Mouse (Mus musculus): Measurements from ENCODE around the gene Uncx. TPM values are rescaled to one million over a fixed set of nuclear protein-coding genes. Genes with fewer than 3 reads are reported as not detected.

Gene Uncx
- total and polyA plus RNA-seq, 3 experiments: not detected

DNA sequence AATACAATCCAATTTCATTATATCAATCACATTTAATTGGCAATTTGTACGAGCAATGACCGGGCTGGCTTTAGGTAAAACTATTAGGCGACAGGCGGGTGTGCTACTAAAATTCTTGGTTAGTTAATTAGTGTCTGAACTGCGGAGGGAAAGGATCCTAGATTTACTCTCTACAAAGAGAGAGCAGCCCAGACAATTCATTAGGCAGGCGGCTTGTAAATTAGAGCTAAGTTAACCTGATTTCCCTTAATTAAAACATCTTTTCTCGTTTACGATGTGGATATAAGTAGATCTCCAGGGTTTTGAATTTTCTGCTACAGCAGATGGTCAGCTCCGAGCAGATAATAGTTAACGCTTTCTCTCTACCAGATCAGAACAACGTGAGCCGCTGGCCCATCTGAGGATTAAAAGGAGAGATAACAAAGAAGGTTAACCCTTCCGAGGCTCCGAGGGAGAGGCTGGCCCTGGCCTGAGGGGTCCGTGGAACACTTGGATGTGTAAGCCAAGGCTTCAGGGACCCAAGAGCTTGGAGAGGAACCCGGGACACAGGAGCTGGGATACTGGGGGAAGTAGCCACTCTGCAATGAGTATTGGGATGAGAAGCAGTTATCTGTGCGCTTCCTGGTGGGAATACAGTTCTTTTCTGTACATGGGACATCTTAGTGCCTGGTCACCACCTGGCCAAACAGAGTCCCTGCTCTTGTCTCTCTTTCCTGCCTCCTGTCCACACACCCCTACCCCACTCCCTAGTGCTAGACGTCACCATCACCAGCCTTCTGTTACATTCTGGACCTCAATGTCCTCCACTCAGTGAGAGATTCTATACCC lies 6.2 kb upstream of the Uncx start:
- TF ChIP-seq POLR2A (IDR thresholded peaks at IDR 0.05; ENCODE audit: insufficient read depth, low read depth, low read length) (no peak), CTCF (IDR thresholded peaks at IDR 0.05) (no peak), EP300 (IDR thresholded peaks at IDR 0.05; ENCODE audit: insufficient read depth, low read depth, low read length) (no peak)
- intact Hi-C loops (cut with DNase I): loop anchor here (1.0 to 2.0 kb wide), 2 partner anchors 131 to 214 kb away; no protein-coding TSS in a partner anchor
- Histone ChIP-seq H3K27ac (no peak overlapping the region), H3K36me3 (ENCODE audit: control insufficient read depth, insufficient read depth, low read length) (no peaks in the 10 kb centered on the region), H3K4me1 (ENCODE audit: control insufficient read depth, insufficient read depth, low read length) (no peaks in the 10 kb centered on the region), H3K4me3 (no peak overlapping the region), H3K27me3 (ENCODE audit: control insufficient read depth, insufficient read depth, low read length) (peaks cover 29% of the 10 kb centered on the region), H3K79me2 (replicated peaks; ENCODE audit: control insufficient read depth, insufficient read depth, low read length) (no peaks in the 10 kb centered on the region), H3K9ac (ENCODE audit: low read depth, low read length) (no peak overlapping the region)
- WGBS: 33% methylated on average over 18 of the region's 18 CpGs
- DNase-seq: no peak

- H3K4me3 ChIP-seq: no peak overlapping the region
- peaks cover 32% of the 10 kb centered on the region for H3K27me3 ChIP-seq (ENCODE audit: control insufficient read depth, insufficient read depth, low read length)
- DNase-seq: no peak
- no peaks in the 10 kb centered on the region for H3K4me1 ChIP-seq (ENCODE audit: control insufficient read depth, insufficient read depth, low read length)
- intact Hi-C loops (cut with DNase I): loop anchor here (2.0 kb wide), 1 partner anchor 213 kb away; no protein-coding TSS in a partner anchor
- H3K27ac ChIP-seq: no peak overlapping the region
- no peaks in the 10 kb centered on the region for H3K36me3 ChIP-seq (ENCODE audit: control insufficient read depth, insufficient read depth, low read length)
- H3K79me2 ChIP-seq (replicated peaks; ENCODE audit: control insufficient read depth, insufficient read depth, low read length): no peaks in the 10 kb centered on the region
- WGBS: 56% methylated on average over 3 of the region's 3 CpGs
- no peak for TF ChIP-seq CTCF (IDR thresholded peaks at IDR 0.05)
- no peak for TF ChIP-seq POLR2A (IDR thresholded peaks at IDR 0.05; ENCODE audit: insufficient read depth, low read depth, low read length)
- TF ChIP-seq EP300 (IDR thresholded peaks at IDR 0.05; ENCODE audit: insufficient read depth, low read depth, low read length): no peak
- no peak overlapping the region for H3K9ac ChIP-seq (ENCODE audit: low read depth, low read length)
Measured at GRCm38 (mm10) chr5:139537739-139538135, 5.6 kb upstream of the Uncx start.

GRCm38 (mm10) chr5:139541151-139542042 lies 1.9 kb upstream of the Uncx start:
- TF ChIP-seq CTCF (IDR thresholded peaks at IDR 0.05) (no peak), EP300 (IDR thresholded peaks at IDR 0.05; ENCODE audit: insufficient read depth, low read depth, low read length) (no peak), POLR2A (IDR thresholded peaks at IDR 0.05; ENCODE audit: insufficient read depth, low read depth, low read length) (no peak)
- H3K9ac ChIP-seq (ENCODE audit: low read depth, low read length): no peak overlapping the region
- 8% methylated on average over 44 of the region's 44 CpGs for WGBS
- DNase-seq: no peak
- H3K79me2 ChIP-seq (replicated peaks; ENCODE audit: control insufficient read depth, insufficient read depth, low read length): no peaks in the 10 kb centered on the region
- no peak overlapping the region for H3K27ac ChIP-seq
- H3K27me3 ChIP-seq (ENCODE audit: control insufficient read depth, insufficient read depth, low read length): peaks cover 44% of the 10 kb centered on the region
- H3K4me1 ChIP-seq (ENCODE audit: control insufficient read depth, insufficient read depth, low read length): no peaks in the 10 kb centered on the region
- H3K4me3 ChIP-seq: no peak overlapping the region
- intact Hi-C loops (cut with DNase I): no loop called here
- no peaks in the 10 kb centered on the region for H3K36me3 ChIP-seq (ENCODE audit: control insufficient read depth, insufficient read depth, low read length)

- H3K4me1 ChIP-seq (ENCODE audit: control insufficient read depth, insufficient read depth, low read length): no peaks in the 10 kb centered on the region
- no peak for DNase-seq
- 18% methylated on average over 1 of the region's 1 CpGs for WGBS
- no peak for TF ChIP-seq CTCF (IDR thresholded peaks at IDR 0.05)
- no peak for TF ChIP-seq EP300 (IDR thresholded peaks at IDR 0.05; ENCODE audit: insufficient read depth, low read depth, low read length)
- no peak for TF ChIP-seq POLR2A (IDR thresholded peaks at IDR 0.05; ENCODE audit: insufficient read depth, low read depth, low read length)
- intact Hi-C loops (cut with DNase I): no loop called here
- no peak overlapping the region for H3K4me3 ChIP-seq
- no peak overlapping the region for H3K9ac ChIP-seq (ENCODE audit: low read depth, low read length)
- H3K27me3 ChIP-seq (ENCODE audit: control insufficient read depth, insufficient read depth, low read length): peaks cover 48% of the 10 kb centered on the region
- no peaks in the 10 kb centered on the region for H3K36me3 ChIP-seq (ENCODE audit: control insufficient read depth, insufficient read depth, low read length)
- H3K27ac ChIP-seq: no peak overlapping the region
- H3K79me2 ChIP-seq (replicated peaks; ENCODE audit: control insufficient read depth, insufficient read depth, low read length): no peaks in the 10 kb centered on the region
Measured at GRCm38 (mm10) chr5:139542043-139542365, 1.3 kb upstream of the Uncx start.

DNA sequence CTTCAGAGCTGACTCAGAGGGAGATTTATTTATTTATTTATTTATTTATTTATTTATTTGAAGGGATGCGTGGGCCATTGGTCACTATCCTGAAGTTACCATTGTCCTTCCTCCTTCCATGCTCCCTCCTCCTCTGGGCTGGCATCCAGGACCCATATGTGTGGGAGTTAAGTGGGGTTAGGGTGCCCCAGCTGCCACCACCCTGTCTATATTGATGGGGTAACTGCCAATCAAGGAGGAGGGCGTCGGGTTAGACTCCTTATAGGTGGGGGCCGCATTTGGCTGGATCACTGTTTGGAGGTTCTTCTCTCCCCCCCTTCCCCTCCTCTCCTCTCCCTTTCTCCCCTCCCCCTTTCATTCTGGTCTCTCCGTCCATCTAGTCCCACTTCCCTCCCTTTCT lies 738 bp upstream of the Uncx start:
- H3K4me1 ChIP-seq (ENCODE audit: control insufficient read depth, insufficient read depth, low read length): no peaks in the 10 kb centered on the region
- peaks cover 52% of the 10 kb centered on the region for H3K27me3 ChIP-seq (ENCODE audit: control insufficient read depth, insufficient read depth, low read length)
- DNase-seq: no peak
- intact Hi-C loops (cut with DNase I): no loop called here
- H3K36me3 ChIP-seq (ENCODE audit: control insufficient read depth, insufficient read depth, low read length): no peaks in the 10 kb centered on the region
- no peak overlapping the region for H3K4me3 ChIP-seq
- H3K9ac ChIP-seq (ENCODE audit: low read depth, low read length): no peak overlapping the region
- H3K27ac ChIP-seq: no peak overlapping the region
- no peaks in the 10 kb centered on the region for H3K79me2 ChIP-seq (replicated peaks; ENCODE audit: control insufficient read depth, insufficient read depth, low read length)
- 4% methylated on average over 5 of the region's 5 CpGs for WGBS
- TF ChIP-seq CTCF (IDR thresholded peaks at IDR 0.05): no peak
- no peak for TF ChIP-seq POLR2A (IDR thresholded peaks at IDR 0.05; ENCODE audit: insufficient read depth, low read depth, low read length)
- no peak for TF ChIP-seq EP300 (IDR thresholded peaks at IDR 0.05; ENCODE audit: insufficient read depth, low read depth, low read length)

Data from heart, adult 2 months (tissue).